Mouse (Mus musculus): ENCODE results near the gene Frmd4b. TPM values are rescaled to one million over a fixed set of nuclear protein-coding genes. Genes with fewer than 3 reads are reported as not detected.

Frmd4b gene
- polyA plus RNA-seq, 1 experiment from 2014 or later: 34.7 TPM

- no peak for ATAC-seq
- WGBS: 78% methylated on average over 5 of the region's 5 CpGs
These were observed 100.4 kb downstream of the Frmd4b start for GRCm38 (mm10) chr6:97516941-97517340.

GRCm38 (mm10) chr6:97510771-97511170, 106.6 kb downstream of the Frmd4b start:
- H3K9ac ChIP-seq: no peak overlapping the region
- H3K4me2 ChIP-seq: no peak overlapping the region
- H3K27ac ChIP-seq: no peak overlapping the region
- H3K36me3 ChIP-seq (ENCODE audit: poor library complexity, severe bottlenecking): no peaks in the 10 kb centered on the region
- H3K9me3 ChIP-seq (replicated peaks): no peaks in the 10 kb centered on the region
- no peak overlapping the region for H3K4me3 ChIP-seq
- H3K27me3 ChIP-seq: no peaks in the 10 kb centered on the region
- WGBS: 49% methylated on average over 8 of the region's 8 CpGs
- peaks cover 10% of the 10 kb centered on the region; the same call in 1 of the 2 replicates for H3K4me1 ChIP-seq
- no peak for ATAC-seq

More at GRCm38 (mm10) chr6:97516941-97517340, 100.4 kb downstream of the Frmd4b start:
- H3K4me3 ChIP-seq: no peak overlapping the region
- no peaks in the 10 kb centered on the region for H3K9me3 ChIP-seq (replicated peaks)
- no peak overlapping the region for H3K4me2 ChIP-seq
- no peaks in the 10 kb centered on the region for H3K27me3 ChIP-seq
- H3K36me3 ChIP-seq (ENCODE audit: poor library complexity, severe bottlenecking): no peaks in the 10 kb centered on the region
- H3K9ac ChIP-seq: no peak overlapping the region
- no peak overlapping the region for H3K27ac ChIP-seq
- H3K4me1 ChIP-seq: peaks cover 24% of the 10 kb centered on the region

- no peak for ATAC-seq
- 94% methylated on average over 10 of the region's 10 CpGs for WGBS
- H3K9ac ChIP-seq: no peak overlapping the region
These were observed 107.9 kb downstream of the Frmd4b start for GRCm38 (mm10) chr6:97509434-97509833.

GRCm38 (mm10) chr6:97508480-97508879, 108.9 kb downstream of the Frmd4b start:
- WGBS: 89% methylated on average over 6 of the region's 6 CpGs
- H3K9me3 ChIP-seq (replicated peaks): no peaks in the 10 kb centered on the region
- H3K4me2 ChIP-seq: no peak overlapping the region
- H3K36me3 ChIP-seq (ENCODE audit: poor library complexity, severe bottlenecking): no peaks in the 10 kb centered on the region
- no peak overlapping the region for H3K4me3 ChIP-seq
- H3K4me1 ChIP-seq: peaks cover 17% of the 10 kb centered on the region; the same call in 1 of the 2 replicates
- ATAC-seq: no peak
- no peak overlapping the region for H3K27ac ChIP-seq
- H3K27me3 ChIP-seq: no peaks in the 10 kb centered on the region
- no peak overlapping the region for H3K9ac ChIP-seq

More at GRCm38 (mm10) chr6:97509434-97509833, 107.9 kb downstream of the Frmd4b start:
- Histone ChIP-seq H3K27me3 (no peaks in the 10 kb centered on the region), H3K4me1 (peaks cover 17% of the 10 kb centered on the region; the same call in 1 of the 2 replicates), H3K4me2 (no peak overlapping the region), H3K36me3 (ENCODE audit: poor library complexity, severe bottlenecking) (no peaks in the 10 kb centered on the region), H3K27ac (no peak overlapping the region), H3K9me3 (replicated peaks) (no peaks in the 10 kb centered on the region), H3K4me3 (no peak overlapping the region)

GRCm38 (mm10) chr6:97507893-97508292, 109.4 kb downstream of the Frmd4b start:
- Histone ChIP-seq H3K36me3 (ENCODE audit: poor library complexity, severe bottlenecking) (no peaks in the 10 kb centered on the region), H3K4me1 (peaks cover 17% of the 10 kb centered on the region; the same call in 1 of the 2 replicates), H3K27ac (no peak overlapping the region), H3K9ac (no peak overlapping the region), H3K27me3 (no peaks in the 10 kb centered on the region), H3K9me3 (replicated peaks) (no peaks in the 10 kb centered on the region), H3K4me3 (no peak overlapping the region), H3K4me2 (no peak overlapping the region)
- 89% methylated on average over 3 of the region's 3 CpGs for WGBS
- ATAC-seq: no peak

- Histone ChIP-seq H3K36me3 (ENCODE audit: poor library complexity, severe bottlenecking) (no peaks in the 10 kb centered on the region), H3K27me3 (no peaks in the 10 kb centered on the region), H3K9ac (no peak overlapping the region), H3K9me3 (replicated peaks) (no peaks in the 10 kb centered on the region), H3K4me2 (0 out of 2 replicates have a peak overlapping the region, but pooled peaks have one; percentile 10), H3K4me3 (no peak overlapping the region), H3K4me1 (peaks cover 17% of the 10 kb centered on the region; the same call in 1 of the 2 replicates), H3K27ac (no peak overlapping the region; the same call in 1 of the 2 replicates)
- peak; percentile 89 for ATAC-seq
- WGBS: 47% methylated on average over 15 of the region's 15 CpGs
These were observed 111.1 kb downstream of the Frmd4b start for GRCm38 (mm10) chr6:97506141-97506650.

GRCm38 (mm10) chr6:97504673-97505072, 112.7 kb downstream of the Frmd4b start:
- H3K4me2 ChIP-seq: no peak overlapping the region
- WGBS: 92% methylated on average over 5 of the region's 5 CpGs
- no peak overlapping the region for H3K9ac ChIP-seq
- H3K4me1 ChIP-seq: peaks cover 17% of the 10 kb centered on the region; the same call in 1 of the 2 replicates
- H3K36me3 ChIP-seq (ENCODE audit: poor library complexity, severe bottlenecking): no peaks in the 10 kb centered on the region
- no peaks in the 10 kb centered on the region for H3K9me3 ChIP-seq (replicated peaks)
- ATAC-seq: no peak
- no peak overlapping the region for H3K4me3 ChIP-seq
- no peak overlapping the region for H3K27ac ChIP-seq
- H3K27me3 ChIP-seq: no peaks in the 10 kb centered on the region

- H3K4me2 ChIP-seq: no peak overlapping the region
- no peaks in the 10 kb centered on the region for H3K36me3 ChIP-seq (ENCODE audit: poor library complexity, severe bottlenecking)
- H3K27ac ChIP-seq: no peak overlapping the region
- no peaks in the 10 kb centered on the region for H3K27me3 ChIP-seq
- no peak overlapping the region for H3K9ac ChIP-seq
- ATAC-seq: no peak
- H3K9me3 ChIP-seq (replicated peaks): no peaks in the 10 kb centered on the region
- WGBS: 87% methylated on average over 7 of the region's 7 CpGs
- no peak overlapping the region for H3K4me3 ChIP-seq
- H3K4me1 ChIP-seq: peaks cover 9% of the 10 kb centered on the region; the same call in 1 of the 2 replicates
These were observed 116.3 kb downstream of the Frmd4b start for GRCm38 (mm10) chr6:97501000-97501399.

GRCm38 (mm10) chr6:97500246-97500645, 117.1 kb downstream of the Frmd4b start:
- Histone ChIP-seq H3K27me3 (no peaks in the 10 kb centered on the region), H3K36me3 (ENCODE audit: poor library complexity, severe bottlenecking) (no peaks in the 10 kb centered on the region), H3K4me1 (peaks cover 1% of the 10 kb centered on the region; the same call in 1 of the 2 replicates), H3K27ac (no peak overlapping the region), H3K9ac (no peak overlapping the region), H3K4me2 (no peak overlapping the region), H3K9me3 (replicated peaks) (no peaks in the 10 kb centered on the region), H3K4me3 (no peak overlapping the region)
- WGBS: 88% methylated on average over 6 of the region's 6 CpGs
- no peak for ATAC-seq

- Histone ChIP-seq H3K4me1 (no peaks in the 10 kb centered on the region), H3K9me3 (replicated peaks) (no peaks in the 10 kb centered on the region), H3K36me3 (ENCODE audit: poor library complexity, severe bottlenecking) (no peaks in the 10 kb centered on the region), H3K27me3 (no peaks in the 10 kb centered on the region), H3K9ac (no peak overlapping the region), H3K4me3 (no peak overlapping the region), H3K27ac (no peak overlapping the region), H3K4me2 (no peak overlapping the region)
- ATAC-seq: no peak
- 65% methylated on average over 1 of the region's 1 CpGs for WGBS
These were observed 121.3 kb downstream of the Frmd4b start for GRCm38 (mm10) chr6:97496002-97496401.

- Histone ChIP-seq H3K27me3 (peaks cover 15% of the 10 kb centered on the region; the same call in 1 of the 2 replicates), H3K9ac (no peak overlapping the region), H3K27ac (no peak overlapping the region), H3K9me3 (replicated peaks) (no peaks in the 10 kb centered on the region), H3K36me3 (ENCODE audit: poor library complexity, severe bottlenecking) (no peaks in the 10 kb centered on the region), H3K4me3 (no peak overlapping the region), H3K4me1 (peaks cover 24% of the 10 kb centered on the region), H3K4me2 (no peak overlapping the region)
- no peak for ATAC-seq
- 85% methylated on average over 5 of the region's 5 CpGs for WGBS
These were observed 126.3 kb downstream of the Frmd4b start for GRCm38 (mm10) chr6:97491065-97491464.

- peaks cover 24% of the 10 kb centered on the region for H3K4me1 ChIP-seq
- H3K4me3 ChIP-seq: no peak overlapping the region
- ATAC-seq: peak; percentile 60; the same call in 1 of the 2 replicates
- H3K27me3 ChIP-seq: peaks cover 15% of the 10 kb centered on the region
- H3K27ac ChIP-seq: no peak overlapping the region; the same call in 1 of the 2 replicates
- H3K36me3 ChIP-seq (ENCODE audit: poor library complexity, severe bottlenecking): no peaks in the 10 kb centered on the region
- H3K9ac ChIP-seq: no peak overlapping the region
- WGBS: 29% methylated on average over 7 of the region's 7 CpGs
- peak overlapping the region; percentile 98; the same call in 1 of the 2 replicates for H3K4me2 ChIP-seq
- H3K9me3 ChIP-seq (replicated peaks): no peaks in the 10 kb centered on the region
These were observed 128.5 kb downstream of the Frmd4b start for GRCm38 (mm10) chr6:97488821-97489220.

All from forebrain, embryonic 13.5 days (tissue).